Mouse (Mus musculus): ENCODE results near the gene Cd7.
A peak's percentile ranks its signal among the peaks of the same experiment; 100 is the strongest.

Gene Cd7

GRCm38 (mm10) chr11:121033118-121033517 lies 6.1 kb downstream of the Cd7 start:
- no peak for DNase-seq (ENCODE audit: low read depth, low spot score)
- no peaks in the 10 kb centered on the region; the same call in 1 of the 2 replicates for H3K27me3 ChIP-seq (ENCODE audit: control insufficient read depth, insufficient read depth, low read length, poor library complexity, severe bottlenecking)
- no peaks in the 10 kb centered on the region for H3K36me3 ChIP-seq (ENCODE audit: control insufficient read depth, insufficient read depth, low read length, poor library complexity, severe bottlenecking)

GRCm38 (mm10) chr11:121027259-121027658 lies 12.0 kb downstream of the Cd7 start:
- H3K36me3 ChIP-seq (ENCODE audit: control insufficient read depth, insufficient read depth, low read length, poor library complexity, severe bottlenecking): no peaks in the 10 kb centered on the region
- no peaks in the 10 kb centered on the region; the same call in 1 of the 2 replicates for H3K27me3 ChIP-seq (ENCODE audit: control insufficient read depth, insufficient read depth, low read length, poor library complexity, severe bottlenecking)
- no peak for DNase-seq (ENCODE audit: low read depth, low spot score)

- no peak for DNase-seq (ENCODE audit: low read depth, low spot score)
- Histone ChIP-seq H3K36me3 (ENCODE audit: control insufficient read depth, insufficient read depth, low read length, poor library complexity, severe bottlenecking) (no peaks in the 10 kb centered on the region), H3K27me3 (ENCODE audit: control insufficient read depth, insufficient read depth, low read length, poor library complexity, severe bottlenecking) (no peaks in the 10 kb centered on the region)
These were observed 15.1 kb downstream of the Cd7 start for GRCm38 (mm10) chr11:121024163-121024562.

GRCm38 (mm10) chr11:121019501-121019900 lies 19.7 kb downstream of the Cd7 start:
- no peaks in the 10 kb centered on the region for H3K36me3 ChIP-seq (ENCODE audit: control insufficient read depth, insufficient read depth, low read length, poor library complexity, severe bottlenecking)
- no peak for DNase-seq (ENCODE audit: low read depth, low spot score)
- no peaks in the 10 kb centered on the region for H3K27me3 ChIP-seq (ENCODE audit: control insufficient read depth, insufficient read depth, low read length, poor library complexity, severe bottlenecking)

- DNase-seq (ENCODE audit: low read depth, low spot score): peak; percentile 60
- H3K36me3 ChIP-seq (ENCODE audit: control insufficient read depth, insufficient read depth, low read length, poor library complexity, severe bottlenecking): no peaks in the 10 kb centered on the region
- no peaks in the 10 kb centered on the region for H3K27me3 ChIP-seq (ENCODE audit: control insufficient read depth, insufficient read depth, low read length, poor library complexity, severe bottlenecking)
These were observed 21.5 kb downstream of the Cd7 start for GRCm38 (mm10) chr11:121017703-121018102.

GRCm38 (mm10) chr11:121015472-121015871 lies 23.7 kb downstream of the Cd7 start:
- no peaks in the 10 kb centered on the region for H3K27me3 ChIP-seq (ENCODE audit: control insufficient read depth, insufficient read depth, low read length, poor library complexity, severe bottlenecking)

GRCm38 (mm10) chr11:121014896-121015300 lies 24.3 kb downstream of the Cd7 start:
- no peaks in the 10 kb centered on the region for H3K27me3 ChIP-seq (ENCODE audit: control insufficient read depth, insufficient read depth, low read length, poor library complexity, severe bottlenecking)
- no peak for DNase-seq (ENCODE audit: low read depth, low spot score)
- H3K36me3 ChIP-seq (ENCODE audit: control insufficient read depth, insufficient read depth, low read length, poor library complexity, severe bottlenecking): no peaks in the 10 kb centered on the region

More at GRCm38 (mm10) chr11:121015472-121015871, 23.7 kb downstream of the Cd7 start:
- DNase-seq (ENCODE audit: low read depth, low spot score): no peak
- H3K36me3 ChIP-seq (ENCODE audit: control insufficient read depth, insufficient read depth, low read length, poor library complexity, severe bottlenecking): no peaks in the 10 kb centered on the region

GRCm38 (mm10) chr11:121013656-121014055 lies 25.6 kb downstream of the Cd7 start:
- no peak for DNase-seq (ENCODE audit: low read depth, low spot score)
- Histone ChIP-seq H3K27me3 (ENCODE audit: control insufficient read depth, insufficient read depth, low read length, poor library complexity, severe bottlenecking) (no peaks in the 10 kb centered on the region), H3K36me3 (ENCODE audit: control insufficient read depth, insufficient read depth, low read length, poor library complexity, severe bottlenecking) (no peaks in the 10 kb centered on the region)

- no peaks in the 10 kb centered on the region for H3K27me3 ChIP-seq (ENCODE audit: control insufficient read depth, insufficient read depth, low read length, poor library complexity, severe bottlenecking)
- no peaks in the 10 kb centered on the region for H3K36me3 ChIP-seq (ENCODE audit: control insufficient read depth, insufficient read depth, low read length, poor library complexity, severe bottlenecking)
- no peak for DNase-seq (ENCODE audit: low read depth, low spot score)
These were observed 29.0 kb downstream of the Cd7 start for GRCm38 (mm10) chr11:121010044-121010755.

GRCm38 (mm10) chr11:121006184-121006583 lies 33.0 kb downstream of the Cd7 start:
- Histone ChIP-seq H3K36me3 (ENCODE audit: control insufficient read depth, insufficient read depth, low read length, poor library complexity, severe bottlenecking) (no peaks in the 10 kb centered on the region), H3K27me3 (ENCODE audit: control insufficient read depth, insufficient read depth, low read length, poor library complexity, severe bottlenecking) (no peaks in the 10 kb centered on the region)
- no peak for DNase-seq (ENCODE audit: low read depth, low spot score)

- no peaks in the 10 kb centered on the region for H3K27me3 ChIP-seq (ENCODE audit: control insufficient read depth, insufficient read depth, low read length, poor library complexity, severe bottlenecking)
- no peaks in the 10 kb centered on the region for H3K36me3 ChIP-seq (ENCODE audit: control insufficient read depth, insufficient read depth, low read length, poor library complexity, severe bottlenecking)
- DNase-seq (ENCODE audit: low read depth, low spot score): no peak
These were observed 34.9 kb downstream of the Cd7 start for GRCm38 (mm10) chr11:121004281-121004680.

GRCm38 (mm10) chr11:121001966-121002365 lies 37.3 kb downstream of the Cd7 start:
- H3K36me3 ChIP-seq (ENCODE audit: control insufficient read depth, insufficient read depth, low read length, poor library complexity, severe bottlenecking): no peaks in the 10 kb centered on the region
- no peak for DNase-seq (ENCODE audit: low read depth, low spot score)
- no peaks in the 10 kb centered on the region for H3K27me3 ChIP-seq (ENCODE audit: control insufficient read depth, insufficient read depth, low read length, poor library complexity, severe bottlenecking)

- no peaks in the 10 kb centered on the region for H3K27me3 ChIP-seq (ENCODE audit: control insufficient read depth, insufficient read depth, low read length, poor library complexity, severe bottlenecking)
- no peaks in the 10 kb centered on the region for H3K36me3 ChIP-seq (ENCODE audit: control insufficient read depth, insufficient read depth, low read length, poor library complexity, severe bottlenecking)
- no peak for DNase-seq (ENCODE audit: low read depth, low spot score)
These were observed 44.5 kb downstream of the Cd7 start for GRCm38 (mm10) chr11:120994741-120995140.

- DNase-seq (ENCODE audit: low read depth, low spot score): no peak
- Histone ChIP-seq H3K36me3 (ENCODE audit: control insufficient read depth, insufficient read depth, low read length, poor library complexity, severe bottlenecking) (no peaks in the 10 kb centered on the region), H3K27me3 (ENCODE audit: control insufficient read depth, insufficient read depth, low read length, poor library complexity, severe bottlenecking) (no peaks in the 10 kb centered on the region)
These were observed 45.6 kb downstream of the Cd7 start for GRCm38 (mm10) chr11:120993586-120993985.

- Histone ChIP-seq H3K36me3 (ENCODE audit: control insufficient read depth, insufficient read depth, low read length, poor library complexity, severe bottlenecking) (no peaks in the 10 kb centered on the region), H3K27me3 (ENCODE audit: control insufficient read depth, insufficient read depth, low read length, poor library complexity, severe bottlenecking) (no peaks in the 10 kb centered on the region)
- no peak for DNase-seq (ENCODE audit: low read depth, low spot score)
These were observed 46.1 kb downstream of the Cd7 start for GRCm38 (mm10) chr11:120993080-120993479.

- no peak for DNase-seq (ENCODE audit: low read depth, low spot score)
- H3K36me3 ChIP-seq (ENCODE audit: control insufficient read depth, insufficient read depth, low read length, poor library complexity, severe bottlenecking): no peaks in the 10 kb centered on the region
- no peaks in the 10 kb centered on the region for H3K27me3 ChIP-seq (ENCODE audit: control insufficient read depth, insufficient read depth, low read length, poor library complexity, severe bottlenecking)
These were observed 47.4 kb downstream of the Cd7 start for GRCm38 (mm10) chr11:120991791-120992190.
